Mouse (Mus musculus): ENCODE measurements around the gene Arhgef10l. TPM values are rescaled to one million over a fixed set of nuclear protein-coding genes. Genes with fewer than 3 reads are reported as not detected.
A peak's percentile ranks its signal among the peaks of the same experiment; 100 is the strongest.

The Arhgef10l gene
- total and polyA plus RNA-seq, 2 experiments from 2014 or later = 16.5 to 59.0 TPM

GRCm38 (mm10) chr4:140584240-140584639 lies 81.6 kb downstream of the Arhgef10l start:
- Histone ChIP-seq H3K9me3 (ENCODE audit: low read length) (no peaks in the 10 kb centered on the region), H3K4me1 (ENCODE audit: insufficient read depth) (no peaks in the 10 kb centered on the region), H3K4me3 (ENCODE audit: low read depth, low read length) (no peak overlapping the region), H3K27me3 (ENCODE audit: insufficient read depth, low read length) (no peaks in the 10 kb centered on the region), H3K4me2 (ENCODE audit: low read depth) (no peak overlapping the region), H3K36me3 (ENCODE audit: insufficient read depth) (peaks cover 38% of the 10 kb centered on the region), H3K27ac (ENCODE audit: low read depth, low read length) (no peak overlapping the region), H3K9ac (no peak overlapping the region)
- no peak for ATAC-seq
- no peak for DNase-seq
- TF ChIP-seq CTCF (IDR thresholded peaks at IDR 0.05; ENCODE audit: low read depth) = no peak
- WGBS = 79% methylated on average over 5 of the region's 5 CpGs

DNA sequence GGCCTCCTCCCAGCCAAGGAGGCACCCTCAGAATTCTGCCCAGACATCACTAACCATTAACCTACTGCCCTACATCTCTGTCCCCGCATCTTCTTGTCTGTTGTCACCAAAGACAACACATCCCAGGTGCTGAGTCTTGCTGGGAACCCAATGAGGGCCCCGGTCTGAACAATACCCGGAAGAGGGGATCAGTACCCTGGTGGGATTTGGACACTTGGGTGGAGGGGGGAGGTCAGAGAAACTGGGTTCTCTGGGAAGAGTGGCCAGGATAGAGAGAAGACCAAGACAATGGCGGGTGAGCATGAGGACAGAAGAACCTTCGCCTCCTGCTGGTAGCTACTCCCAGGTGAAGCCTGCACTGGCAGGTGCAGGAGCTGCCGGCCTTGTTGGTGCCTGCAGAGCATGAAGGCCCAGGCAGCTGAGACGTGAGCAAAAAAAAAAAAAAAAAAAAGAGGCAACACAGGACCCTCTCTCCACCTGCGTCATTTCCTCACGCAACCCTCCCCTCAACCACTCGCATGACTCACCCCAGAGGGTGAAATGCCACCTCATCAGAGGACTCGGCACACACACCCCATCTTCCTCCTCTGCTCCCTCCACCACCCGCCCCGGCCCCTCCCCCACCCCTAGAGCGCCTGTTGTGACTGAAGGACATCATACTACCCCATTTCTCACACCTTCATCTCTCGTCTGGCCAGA lies 83.3 kb downstream of the Arhgef10l start:
- no peak overlapping the region for H3K4me2 ChIP-seq (ENCODE audit: low read depth)
- WGBS = 87% methylated on average over 15 of the region's 15 CpGs
- H3K4me3 ChIP-seq (ENCODE audit: low read depth, low read length) = no peak overlapping the region
- H3K27me3 ChIP-seq (ENCODE audit: insufficient read depth, low read length) = no peaks in the 10 kb centered on the region
- no peaks in the 10 kb centered on the region for H3K4me1 ChIP-seq (ENCODE audit: insufficient read depth)
- no peaks in the 10 kb centered on the region for H3K9me3 ChIP-seq (ENCODE audit: low read length)
- no peak overlapping the region for H3K9ac ChIP-seq
- no peak overlapping the region for H3K27ac ChIP-seq (ENCODE audit: low read depth, low read length)
- DNase-seq (no peak), ATAC-seq (no peak)
- peaks cover 50% of the 10 kb centered on the region for H3K36me3 ChIP-seq (ENCODE audit: insufficient read depth)
- TF ChIP-seq CTCF (IDR thresholded peaks at IDR 0.05; ENCODE audit: low read depth) = no peak

GRCm38 (mm10) chr4:140581730-140582389 lies 84.0 kb downstream of the Arhgef10l start:
- Histone ChIP-seq H3K4me3 (ENCODE audit: low read depth, low read length) (no peak overlapping the region), H3K9me3 (ENCODE audit: low read length) (no peaks in the 10 kb centered on the region), H3K27ac (ENCODE audit: low read depth, low read length) (no peak overlapping the region), H3K9ac (no peak overlapping the region), H3K27me3 (ENCODE audit: insufficient read depth, low read length) (no peaks in the 10 kb centered on the region), H3K4me2 (ENCODE audit: low read depth) (no peak overlapping the region), H3K4me1 (ENCODE audit: insufficient read depth) (no peaks in the 10 kb centered on the region), H3K36me3 (ENCODE audit: insufficient read depth) (peaks cover 56% of the 10 kb centered on the region)
- no peak for TF ChIP-seq CTCF (IDR thresholded peaks at IDR 0.05; ENCODE audit: low read depth)
- DNase-seq (no peak), ATAC-seq (peak; percentile 33)
- 59% methylated on average over 23 of the region's 23 CpGs for WGBS

- no peak overlapping the region for H3K4me2 ChIP-seq (ENCODE audit: low read depth)
- no peaks in the 10 kb centered on the region for H3K4me1 ChIP-seq (ENCODE audit: insufficient read depth)
- no peak for TF ChIP-seq CTCF (IDR thresholded peaks at IDR 0.05; ENCODE audit: low read depth)
- DNase-seq (no peak), ATAC-seq (no peak)
- WGBS = 80% methylated on average over 16 of the region's 16 CpGs
- H3K27ac ChIP-seq (ENCODE audit: low read depth, low read length) = no peak overlapping the region
- no peak overlapping the region for H3K4me3 ChIP-seq (ENCODE audit: low read depth, low read length)
- H3K9ac ChIP-seq = no peak overlapping the region
- no peaks in the 10 kb centered on the region for H3K27me3 ChIP-seq (ENCODE audit: insufficient read depth, low read length)
- peaks cover 61% of the 10 kb centered on the region for H3K36me3 ChIP-seq (ENCODE audit: insufficient read depth)
- H3K9me3 ChIP-seq (ENCODE audit: low read length) = no peaks in the 10 kb centered on the region
Observed at GRCm38 (mm10) chr4:140581341-140581729, 84.5 kb downstream of the Arhgef10l start.

GRCm38 (mm10) chr4:140580866-140581265 lies 84.9 kb downstream of the Arhgef10l start:
- ATAC-seq (no peak), DNase-seq (no peak)
- Histone ChIP-seq H3K4me2 (ENCODE audit: low read depth) (no peak overlapping the region), H3K27me3 (ENCODE audit: insufficient read depth, low read length) (no peaks in the 10 kb centered on the region), H3K9ac (no peak overlapping the region), H3K36me3 (ENCODE audit: insufficient read depth) (peaks cover 65% of the 10 kb centered on the region), H3K4me3 (ENCODE audit: low read depth, low read length) (no peak overlapping the region), H3K9me3 (ENCODE audit: low read length) (no peaks in the 10 kb centered on the region), H3K27ac (ENCODE audit: low read depth, low read length) (no peak overlapping the region), H3K4me1 (ENCODE audit: insufficient read depth) (no peaks in the 10 kb centered on the region)
- 93% methylated on average over 4 of the region's 4 CpGs for WGBS
- no peak for TF ChIP-seq CTCF (IDR thresholded peaks at IDR 0.05; ENCODE audit: low read depth)

DNA sequence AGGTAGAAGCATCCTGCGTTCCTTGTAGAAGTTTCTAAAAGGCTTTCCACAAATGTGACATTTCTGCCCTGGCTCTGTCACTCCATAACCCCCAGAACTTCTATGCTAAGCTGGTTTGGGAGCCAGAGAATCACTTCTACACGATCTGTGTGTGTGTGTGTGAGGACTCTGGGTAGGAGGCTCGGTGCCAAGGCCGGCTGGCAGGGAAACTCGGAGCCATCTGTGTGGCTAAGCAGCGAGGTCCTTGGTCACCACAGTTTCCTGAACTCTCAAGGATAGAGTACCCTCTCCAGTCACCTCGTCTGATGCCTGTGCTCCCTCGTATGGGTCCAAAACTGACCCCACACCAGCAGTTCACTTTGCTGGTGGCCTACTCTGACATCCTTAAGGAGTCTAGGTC lies 86.2 kb downstream of the Arhgef10l start:
- peak; percentile 39 for DNase-seq
- no peaks in the 10 kb centered on the region for H3K4me1 ChIP-seq (ENCODE audit: insufficient read depth)
- peaks cover 69% of the 10 kb centered on the region for H3K36me3 ChIP-seq (ENCODE audit: insufficient read depth)
- no peak overlapping the region for H3K4me3 ChIP-seq (ENCODE audit: low read depth, low read length)
- H3K27me3 ChIP-seq (ENCODE audit: insufficient read depth, low read length) = no peaks in the 10 kb centered on the region
- no peak overlapping the region for H3K4me2 ChIP-seq (ENCODE audit: low read depth)
- no peaks in the 10 kb centered on the region for H3K9me3 ChIP-seq (ENCODE audit: low read length)
- no peak overlapping the region for H3K27ac ChIP-seq (ENCODE audit: low read depth, low read length)
- H3K9ac ChIP-seq = no peak overlapping the region
- no peak for TF ChIP-seq CTCF (IDR thresholded peaks at IDR 0.05; ENCODE audit: low read depth)
- no peak; the same call in 1 of the 2 replicates for ATAC-seq
- 65% methylated on average over 8 of the region's 8 CpGs for WGBS

DNA sequence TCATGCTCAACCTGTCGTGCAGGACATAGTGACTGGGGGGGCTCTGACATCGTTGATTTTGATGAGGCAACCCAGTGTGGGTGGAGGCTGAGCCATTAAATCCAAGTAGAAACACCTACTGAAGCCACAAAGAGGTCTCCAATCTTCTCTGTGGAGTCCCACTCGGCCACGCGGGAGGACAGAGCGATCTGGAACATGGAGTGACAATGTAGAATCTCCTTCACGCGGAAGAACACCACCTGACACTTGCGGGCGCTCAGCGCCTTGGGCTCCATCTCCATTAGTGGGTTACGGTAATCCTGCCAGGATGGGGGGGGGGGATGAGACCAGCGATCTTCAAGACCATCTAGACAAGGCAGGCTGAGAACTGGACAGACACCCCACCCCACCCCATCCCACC lies 86.7 kb downstream of the Arhgef10l start:
- no peak for DNase-seq
- no peak for TF ChIP-seq CTCF (IDR thresholded peaks at IDR 0.05; ENCODE audit: low read depth)
- H3K36me3 ChIP-seq (ENCODE audit: insufficient read depth) = peaks cover 68% of the 10 kb centered on the region
- no peaks in the 10 kb centered on the region for H3K4me1 ChIP-seq (ENCODE audit: insufficient read depth)
- 97% methylated on average over 13 of the region's 13 CpGs for whole genome bisulfite sequencing
- no peak overlapping the region for H3K27ac ChIP-seq (ENCODE audit: low read depth, low read length)
- ATAC-seq = no peak
- H3K9ac ChIP-seq = no peak overlapping the region
- H3K27me3 ChIP-seq (ENCODE audit: insufficient read depth, low read length) = no peaks in the 10 kb centered on the region
- H3K4me3 ChIP-seq (ENCODE audit: low read depth, low read length) = no peak overlapping the region
- H3K4me2 ChIP-seq (ENCODE audit: low read depth) = no peak overlapping the region
- H3K9me3 ChIP-seq (ENCODE audit: low read length) = no peaks in the 10 kb centered on the region

All from forebrain, postnatal 0 days (tissue).